Mouse (Mus musculus) forebrain, embryonic 14.5 days (tissue): ENCODE results near the gene Oxsm. TPM values are rescaled to one million over a fixed set of nuclear protein-coding genes. Genes with fewer than 3 reads are reported as not detected.
A peak's percentile ranks its signal among the peaks of the same experiment; 100 is the strongest.

Experiments used
- ATAC-seq: fragments of 200-750 bp; cut with Nextera tagmentation; 2 replicates; pipeline ENCODE4 v1.8.0; 2017; ENCODE audit warnings: mild to moderate bottlenecking, moderate library complexity
- DNase-seq: peaks from one replicate; pipeline ENCODE4 v3.0.0-alpha.2; 2015; ENCODE audit warnings: low spot score
- H3K27ac ChIP-seq: fragments of 300-500 bp; sonication (generic); 2 replicates; pipeline ENCODE4 v1.5.1; 2014; ENCODE audit warnings: low read depth, mild to moderate bottlenecking, control low read depth, low read length, moderate library complexity
- H3K27me3 ChIP-seq: fragments of 300-500 bp; sonication (generic); replicated peaks from 2 replicates; pipeline ENCODE4 v1.6.1; 2014; ENCODE audit warnings: low read length, control low read depth, mixed read lengths; ENCODE audit not compliant: control insufficient read depth, insufficient read depth
- H3K36me3 ChIP-seq: fragments of 300-500 bp; sonication (generic); 2 replicates; pipeline ENCODE4 v1.6.1; 2014; ENCODE audit warnings: low read length, control low read depth; ENCODE audit not compliant: control insufficient read depth, insufficient read depth
- H3K4me1 ChIP-seq: fragments of 300-500 bp; sonication (generic); 2 replicates; pipeline ENCODE4 v1.6.1; 2014; ENCODE audit warnings: antibody characterized with exemption, low read length, control low read depth; ENCODE audit not compliant: control insufficient read depth, insufficient read depth
- H3K4me2 ChIP-seq: fragments of 300-500 bp; sonication (generic); 2 replicates; pipeline ENCODE4 v1.6.1; 2014; ENCODE audit warnings: mild to moderate bottlenecking, control low read depth, low read length
- H3K4me3 ChIP-seq: fragments of 300-500 bp; sonication (generic); 2 replicates; pipeline ENCODE4 v1.5.1; 2014; ENCODE audit warnings: low read depth, low read length, control low read depth
- H3K9ac ChIP-seq: fragments of 300-500 bp; sonication (generic); 2 replicates; pipeline ENCODE4 v1.6.1; 2014; ENCODE audit warnings: mild to moderate bottlenecking, low read length, control low read depth, moderate library complexity
- H3K9me3 ChIP-seq: fragments of 300-500 bp; sonication (generic); replicated peaks from 2 replicates; pipeline ENCODE4 v1.6.1; 2016; ENCODE audit warnings: low read length, control low read depth, mixed read lengths; ENCODE audit not compliant: control insufficient read depth
- WGBS: fragments of 180-500 bp; shearing (Covaris S2); extraction: QIAGEN DNeasy Blood & Tissue Kit; methylation state at CpG from one replicate; pipeline ENCODE4 v1.1.7; 2014; 5-methylcytosine and 5-hydroxymethylcytosine counted together
- polyA plus RNA-seq: library from polyadenylated mRNA; unstranded; fragments of >200 nt; fragmentation: Nextera tagmentation; extraction: Ambion mirVana; gene quantifications from 2 replicates; pipeline ENCODE4 v1.2.1, GENCODE M21; 2014

Oxsm gene
- polyA plus RNA-seq = 0.96 and 1.1 TPM in 2 replicates

DNA sequence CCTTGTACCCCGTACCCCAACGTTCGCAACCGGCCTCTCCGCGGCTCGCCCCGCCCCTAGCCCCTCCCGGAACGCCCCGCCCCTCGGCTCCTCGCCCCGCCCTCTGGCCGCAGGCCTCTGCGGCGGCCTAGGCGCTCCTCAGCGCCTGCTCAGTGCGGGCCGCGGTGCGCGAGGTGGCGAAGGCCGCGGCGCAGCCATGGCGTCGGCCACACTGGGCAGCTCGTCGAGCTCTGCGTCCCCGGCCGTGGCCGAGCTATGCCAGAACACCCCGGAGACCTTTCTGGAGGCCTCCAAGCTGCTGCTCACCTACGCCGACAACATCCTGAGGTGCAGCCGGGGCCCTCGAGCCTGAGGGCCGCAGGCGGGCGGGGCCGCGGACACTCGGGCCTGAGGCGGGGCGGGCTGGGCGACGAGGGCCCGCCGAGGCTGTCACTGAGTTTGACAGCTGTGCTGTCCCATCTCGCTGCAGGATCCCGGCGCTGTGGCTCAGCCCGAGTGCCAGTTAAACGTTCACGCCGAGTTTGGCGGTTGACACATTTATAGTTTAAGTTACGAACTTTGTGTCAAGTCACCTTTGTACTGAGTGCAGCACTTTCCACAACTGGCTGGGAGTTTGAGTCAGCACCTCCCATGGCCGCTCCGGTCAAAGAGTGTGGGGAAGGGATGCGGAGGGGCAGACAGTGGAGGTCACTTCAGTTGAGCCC is at the start of gene Oxsm, which contains the start of gene Ngly1:
Gene Oxsm (minus strand): TSS at position 638 of the 704 bp plus-strand sequence.
Gene Ngly1 (plus strand): TSS at position 110 of the 704 bp plus-strand sequence.
- peak within 1 kb of the TSS; percentile 88 for H3K4me2 ChIP-seq
- H3K27me3 ChIP-seq = no peaks in the 10 kb centered on the region
- ATAC-seq = peak; percentile 99
- H3K4me3 ChIP-seq = peak within 1 kb of the TSS; percentile 74
- no peaks in the 10 kb centered on the region for H3K36me3 ChIP-seq
- under 1% methylated on average over 64 of the region's 65 CpGs for WGBS
- H3K27ac ChIP-seq = peak within 1 kb of the TSS; percentile 82
- peak within 1 kb of the TSS; percentile 92 for H3K9ac ChIP-seq
- DNase-seq = peak; percentile 83
- no peaks in the 10 kb centered on the region for H3K9me3 ChIP-seq
- peaks cover 6% of the 10 kb centered on the region; the same call in 1 of the 2 replicates for H3K4me1 ChIP-seq

DNA sequence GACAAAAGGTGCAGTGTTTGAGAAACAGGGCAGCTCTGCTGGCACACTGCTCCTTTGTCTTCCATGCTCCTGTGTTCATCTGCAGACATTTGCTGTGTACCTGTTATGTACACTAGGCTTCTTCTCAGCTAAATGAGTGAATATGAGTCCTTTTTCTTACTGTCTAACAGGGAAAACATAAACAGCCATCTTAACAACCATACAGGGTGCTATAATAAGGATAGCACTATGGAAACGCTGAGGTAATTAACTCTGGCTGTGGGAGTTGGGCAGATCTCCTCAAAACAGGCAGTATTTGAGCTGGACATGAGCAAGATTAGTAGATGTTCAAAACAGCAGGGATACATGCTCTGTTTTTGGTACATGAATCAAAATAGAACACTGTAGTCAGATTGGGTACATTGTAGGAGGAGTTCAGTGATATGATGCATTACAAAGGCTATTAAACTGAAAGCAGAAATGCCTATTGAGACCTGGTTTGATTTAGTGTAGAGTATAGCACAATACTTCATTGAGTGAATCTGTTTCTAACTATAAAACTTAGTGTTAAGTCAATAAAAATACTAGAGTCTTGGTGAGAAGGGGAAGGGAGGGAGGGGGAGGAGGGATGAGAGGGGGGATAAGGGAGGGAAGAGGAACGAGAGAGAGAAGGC is 47.3 kb upstream of the Oxsm start:
- no peak overlapping the region for H3K9ac ChIP-seq
- H3K4me2 ChIP-seq = no peak overlapping the region
- H3K27me3 ChIP-seq = no peaks in the 10 kb centered on the region
- 58% methylated on average over 2 of the region's 2 CpGs for WGBS
- ATAC-seq (no peak), DNase-seq (no peak)
- H3K9me3 ChIP-seq = no peaks in the 10 kb centered on the region
- no peaks in the 10 kb centered on the region for H3K36me3 ChIP-seq
- no peaks in the 10 kb centered on the region for H3K4me1 ChIP-seq
- no peak overlapping the region for H3K27ac ChIP-seq
- no peak overlapping the region for H3K4me3 ChIP-seq

DNA sequence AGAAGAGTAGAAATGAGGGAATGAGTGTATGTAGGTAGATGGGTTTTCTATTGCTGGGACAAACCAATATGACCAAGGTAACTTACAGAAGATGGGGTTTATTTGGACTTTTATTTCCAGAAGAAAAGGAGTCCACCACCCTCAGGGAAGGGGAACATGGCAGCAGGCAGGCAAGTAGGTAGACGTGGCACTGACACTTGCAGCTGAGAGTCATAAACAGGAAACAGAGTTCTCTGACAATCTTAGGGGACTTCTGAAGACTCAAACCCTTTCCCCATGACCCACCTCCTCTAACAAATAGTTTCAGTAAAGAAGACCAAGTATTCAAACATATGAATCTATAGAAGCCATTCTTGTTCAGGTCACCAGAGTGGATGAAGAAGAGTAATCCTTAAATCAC is 44.3 kb upstream of the Oxsm start:
- Histone ChIP-seq H3K27ac (no peak overlapping the region), H3K4me2 (no peak overlapping the region), H3K4me3 (no peak overlapping the region), H3K4me1 (no peaks in the 10 kb centered on the region), H3K9ac (no peak overlapping the region), H3K36me3 (no peaks in the 10 kb centered on the region), H3K9me3 (no peaks in the 10 kb centered on the region), H3K27me3 (no peaks in the 10 kb centered on the region)
- ATAC-seq (no peak), DNase-seq (no peak)
- 85% methylated on average over 1 of the region's 1 CpGs for WGBS

DNA sequence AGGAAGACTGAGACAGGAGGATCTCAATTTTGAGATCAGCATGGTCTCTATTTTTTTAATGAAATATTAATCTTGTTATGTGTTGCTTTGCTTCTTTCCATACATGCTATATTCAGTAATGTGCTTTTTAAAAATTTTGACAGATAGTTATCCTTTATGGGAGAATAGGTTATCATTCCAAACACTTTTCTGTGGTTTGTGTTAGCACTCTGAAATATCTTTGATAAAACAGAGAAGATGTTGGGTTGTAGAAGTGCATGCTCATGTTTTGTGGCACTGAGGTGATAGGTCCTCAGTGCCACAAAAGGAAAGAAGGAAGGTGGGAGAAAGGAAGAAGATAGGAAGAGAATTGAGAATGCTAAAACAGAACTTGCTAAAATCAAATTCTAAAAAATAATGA is 43.4 kb upstream of the Oxsm start:
- H3K27me3 ChIP-seq = no peaks in the 10 kb centered on the region
- H3K4me3 ChIP-seq = no peak overlapping the region
- H3K4me1 ChIP-seq = no peaks in the 10 kb centered on the region
- no peaks in the 10 kb centered on the region for H3K36me3 ChIP-seq
- H3K27ac ChIP-seq = no peak overlapping the region
- no peak for DNase-seq
- no peak for ATAC-seq
- H3K9ac ChIP-seq = no peak overlapping the region
- H3K4me2 ChIP-seq = no peak overlapping the region
- no peaks in the 10 kb centered on the region for H3K9me3 ChIP-seq

DNA sequence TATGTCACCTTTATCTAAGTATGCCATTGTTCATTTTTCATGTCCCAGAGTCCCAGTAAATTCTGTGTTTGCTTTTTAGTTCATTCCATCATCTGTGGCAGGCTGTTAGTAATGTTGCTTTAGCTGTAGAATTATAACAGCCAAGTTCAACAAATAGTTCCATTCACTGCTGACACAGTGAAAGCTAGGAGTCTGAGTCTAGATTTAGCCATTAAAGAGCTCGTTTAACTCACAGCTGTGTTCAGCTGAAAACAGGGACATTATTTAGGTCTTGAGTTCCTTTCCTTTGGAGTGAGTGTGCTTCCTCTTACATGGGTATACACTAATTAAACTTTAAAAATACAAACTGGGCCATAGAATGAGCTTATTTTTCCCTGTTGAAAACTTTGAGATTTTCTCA is 42.8 kb upstream of the Oxsm start:
- H3K9me3 ChIP-seq = no peaks in the 10 kb centered on the region
- H3K4me2 ChIP-seq = no peak overlapping the region
- H3K36me3 ChIP-seq = no peaks in the 10 kb centered on the region
- no peak for ATAC-seq
- H3K4me1 ChIP-seq = no peaks in the 10 kb centered on the region
- H3K27me3 ChIP-seq = no peaks in the 10 kb centered on the region
- WGBS = 7% methylated on average over 1 of the region's 1 CpGs
- no peak for DNase-seq
- no peak overlapping the region for H3K9ac ChIP-seq
- H3K4me3 ChIP-seq = no peak overlapping the region
- H3K27ac ChIP-seq = no peak overlapping the region

DNA sequence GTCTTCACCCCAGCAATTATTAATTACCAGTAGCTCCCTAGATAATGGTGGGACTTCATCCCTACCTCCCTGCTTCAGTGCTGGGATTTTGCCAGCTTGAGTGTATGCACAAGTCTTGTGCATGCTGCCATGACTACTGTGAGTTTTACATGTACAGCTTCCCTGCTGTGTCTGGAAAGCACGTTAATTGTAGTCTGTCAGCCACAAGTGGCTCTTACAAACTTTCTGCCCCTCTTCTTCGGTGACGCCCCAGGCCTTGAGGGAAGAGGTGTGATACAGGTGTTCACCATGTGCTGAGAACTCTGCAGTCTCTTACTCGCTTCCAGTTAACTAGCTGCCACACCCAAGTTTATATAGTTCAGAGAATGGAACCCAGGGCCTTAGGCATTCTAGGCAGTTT is 34.4 kb upstream of the Oxsm start:
- H3K36me3 ChIP-seq = 0 out of 2 replicates have a peak, but pooled peaks cover 3% of the 10 kb centered on the region
- no peak overlapping the region for H3K9ac ChIP-seq
- no peaks in the 10 kb centered on the region for H3K27me3 ChIP-seq
- no peak overlapping the region for H3K4me2 ChIP-seq
- 81% methylated on average over 4 of the region's 4 CpGs for WGBS
- no peak overlapping the region for H3K4me3 ChIP-seq
- DNase-seq = no peak
- no peaks in the 10 kb centered on the region for H3K9me3 ChIP-seq
- ATAC-seq = no peak
- H3K27ac ChIP-seq = no peak overlapping the region
- no peaks in the 10 kb centered on the region for H3K4me1 ChIP-seq

DNA sequence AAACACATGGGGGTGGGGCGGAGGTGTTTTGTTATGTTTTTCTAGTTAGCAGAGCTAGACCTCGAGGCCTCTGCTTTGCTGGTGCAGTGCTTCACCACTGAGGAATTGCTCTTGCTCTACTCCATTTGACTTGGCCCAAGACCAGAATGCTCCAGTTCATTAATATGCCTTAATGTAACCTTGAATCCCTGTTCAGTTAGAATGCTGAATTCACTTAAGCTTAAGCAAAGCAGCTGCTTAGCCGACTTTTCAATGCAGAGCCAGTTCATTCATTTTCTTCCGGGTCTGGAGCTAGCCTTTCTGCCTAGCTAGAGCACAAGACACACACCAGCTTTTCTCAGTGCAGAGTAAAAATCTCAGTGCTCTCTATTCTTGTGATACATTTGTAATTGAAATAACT is 29.6 kb upstream of the Oxsm start:
- no peak overlapping the region for H3K4me3 ChIP-seq
- no peak overlapping the region for H3K4me2 ChIP-seq
- H3K27me3 ChIP-seq = no peaks in the 10 kb centered on the region
- no peaks in the 10 kb centered on the region for H3K4me1 ChIP-seq
- 0 out of 2 replicates have a peak, but pooled peaks cover 3% of the 10 kb centered on the region for H3K36me3 ChIP-seq
- H3K27ac ChIP-seq = no peak overlapping the region
- no peaks in the 10 kb centered on the region for H3K9me3 ChIP-seq
- H3K9ac ChIP-seq = no peak overlapping the region
- ATAC-seq (peak; percentile 63), DNase-seq (peak; percentile 55)
- WGBS = 45% methylated on average over 4 of the region's 4 CpGs

DNA sequence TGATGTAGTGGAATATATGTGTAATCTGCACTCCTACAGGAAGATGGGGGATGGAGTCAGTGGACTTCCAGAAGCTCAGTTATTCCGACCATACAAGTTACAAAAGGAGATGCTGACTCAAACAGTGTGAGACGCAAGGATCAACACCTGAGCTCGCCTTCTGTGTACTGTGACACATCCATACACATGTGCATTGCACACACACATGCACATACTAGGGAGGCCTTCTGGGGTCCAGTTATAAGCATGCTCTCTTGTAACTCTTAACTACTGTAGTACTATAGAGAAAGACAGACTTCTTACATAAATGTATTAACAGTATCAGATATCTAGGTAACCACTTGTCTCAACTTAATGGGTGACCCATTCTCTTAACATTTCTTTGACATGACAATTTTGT is 24.1 kb upstream of the Oxsm start:
- Histone ChIP-seq H3K4me1 (no peaks in the 10 kb centered on the region), H3K9ac (no peak overlapping the region), H3K4me3 (no peak overlapping the region), H3K4me2 (no peak overlapping the region), H3K9me3 (no peaks in the 10 kb centered on the region), H3K27ac (no peak overlapping the region), H3K27me3 (no peaks in the 10 kb centered on the region), H3K36me3 (0 out of 2 replicates have a peak, but pooled peaks cover 6% of the 10 kb centered on the region)
- DNase-seq (no peak), ATAC-seq (no peak)
- 93% methylated on average over 3 of the region's 3 CpGs for WGBS

DNA sequence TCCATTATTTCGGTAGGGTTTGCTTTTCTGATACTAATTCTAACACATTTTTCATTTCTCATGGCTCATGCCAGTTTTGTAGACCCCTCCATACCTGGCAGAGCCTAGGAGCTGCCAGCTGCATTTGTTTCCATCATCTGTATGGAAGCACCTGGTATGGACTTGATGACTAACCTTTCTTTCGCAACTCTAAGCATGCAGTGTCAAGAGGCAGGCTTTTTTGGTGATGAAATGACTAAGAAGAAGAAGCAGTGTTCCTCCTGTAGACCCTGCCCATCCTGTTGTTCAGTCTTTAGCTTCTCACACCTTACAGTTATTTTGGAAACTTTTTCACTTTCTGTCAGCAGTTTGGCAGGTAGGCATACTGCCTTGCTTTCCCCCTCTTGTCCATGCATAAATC is 20.2 kb upstream of the Oxsm start:
- no peak overlapping the region for H3K9ac ChIP-seq
- WGBS = 91% methylated on average over 2 of the region's 2 CpGs
- H3K27me3 ChIP-seq = no peaks in the 10 kb centered on the region
- H3K4me2 ChIP-seq = no peak overlapping the region
- no peak overlapping the region for H3K4me3 ChIP-seq
- H3K27ac ChIP-seq = no peak overlapping the region
- no peaks in the 10 kb centered on the region for H3K9me3 ChIP-seq
- ATAC-seq (no peak), DNase-seq (no peak)
- 0 out of 2 replicates have a peak, but pooled peaks cover 6% of the 10 kb centered on the region for H3K36me3 ChIP-seq
- no peaks in the 10 kb centered on the region for H3K4me1 ChIP-seq
